24 mouse cellular contexts compared by ENCODE assay signal in the genomic region with DNA sequence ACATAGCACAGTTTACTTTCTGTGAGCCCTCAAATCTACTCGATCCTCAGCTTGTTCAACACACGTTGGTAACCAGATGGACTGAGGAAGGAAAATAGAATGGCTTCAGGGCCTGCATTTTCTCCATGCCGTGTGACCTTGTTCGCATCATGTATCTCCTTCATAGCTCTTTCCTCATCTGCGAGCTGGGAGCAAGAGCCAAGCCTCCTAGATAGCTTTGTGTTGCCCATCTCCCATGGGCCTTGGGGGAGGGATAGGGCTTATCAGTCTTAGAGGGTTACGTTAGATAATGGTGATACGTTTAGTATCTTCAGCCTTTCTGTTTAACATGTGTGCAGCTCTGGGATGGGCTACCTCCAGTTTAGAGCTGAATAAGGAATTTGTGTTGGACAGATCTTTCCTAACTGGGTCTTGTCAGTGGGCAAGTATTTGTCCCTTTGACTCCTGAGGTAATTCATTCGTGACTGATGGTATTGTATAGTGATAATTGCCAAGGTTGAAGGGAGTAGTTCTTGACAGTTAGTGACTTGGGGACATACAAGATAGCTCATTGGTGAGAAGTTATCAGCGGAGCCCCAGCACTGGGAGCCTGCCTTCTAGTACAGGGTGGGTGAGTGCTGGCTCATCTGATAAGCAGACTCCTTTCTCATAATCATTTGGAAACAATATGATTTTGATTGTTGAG.
DNase-seq lines count a peak whose midpoint lies in the region; ATAC-seq and TF ChIP-seq lines count a peak whose summit lies in the region.
"Had no signal": no experiment of that assay in that cellular context is flagged by ENCODE, and none has a peak within 500 bp of the region (broad histone marks: within the 10 kb centered on the region; RNA-seq: fewer than 3 reads in every experiment).

No protein-coding gene starts in this region.

- 47% methylated on average over 9 of the region's 9 CpGs for WGBS in heart, embryonic 12.5 days
- WGBS in heart, embryonic 11.5 days (ENCODE audit: insufficient replicate concordance) = 55% methylated on average over 9 of the region's 9 CpGs
- WGBS in liver, embryonic 15.5 days (ENCODE audit: insufficient replicate concordance) = 25% methylated on average over 9 of the region's 9 CpGs

- H3K9me3 ChIP-seq in heart, embryonic 12.5 days (replicated peaks) = no peaks in the 10 kb centered on the region
- H3K9me3 ChIP-seq in heart, embryonic 11.5 days (replicated peaks; ENCODE audit: control insufficient read depth, low read length) = no peaks in the 10 kb centered on the region
- H3K9me3 ChIP-seq in G1E (replicated peaks) = peaks cover 7% of the 10 kb centered on the region
- no peaks in the 10 kb centered on the region for H3K9me3 ChIP-seq in liver, embryonic 15.5 days (replicated peaks)
- H3K9me3 ChIP-seq: limb, embryonic 10.5 days had no signal

- TF ChIP-seq CTCF in G1E (IDR thresholded peaks at IDR 0.05; ENCODE audit: low read depth, low read length) = no peak

- H3K4me1 ChIP-seq in heart, embryonic 12.5 days (replicated peaks) = peaks cover 45% of the 10 kb centered on the region
- H3K4me1 ChIP-seq in heart, embryonic 11.5 days (ENCODE audit: control insufficient read depth, insufficient read depth, low read length) = peaks cover 34% of the 10 kb centered on the region
- peaks cover 77% of the 10 kb centered on the region for H3K4me1 ChIP-seq in G1E (ENCODE audit: insufficient read depth, low read depth, low read length)
- peaks cover 52% of the 10 kb centered on the region for H3K4me1 ChIP-seq in liver, embryonic 15.5 days (replicated peaks)

- no peak overlapping the region for H3K4me3 ChIP-seq in heart, embryonic 12.5 days
- no peak overlapping the region for H3K4me3 ChIP-seq in heart, embryonic 11.5 days (ENCODE audit: low read depth, low read length)
- H3K4me3 ChIP-seq in G1E (ENCODE audit: low read depth, low read length) = no peak overlapping the region; the same call in 1 of the 2 replicates
- H3K4me3 ChIP-seq in liver, embryonic 15.5 days (replicated peaks) = no peak overlapping the region
- H3K4me3 ChIP-seq: left cerebral cortex, adult 2 months; limb, embryonic 10.5 days; myocyte had no signal

- no peak for ATAC-seq in heart, embryonic 12.5 days (ENCODE audit: insufficient number of reproducible peaks, low FRiP score)
- ATAC-seq in heart, embryonic 11.5 days (replicated peaks; ENCODE audit: insufficient number of reproducible peaks, low FRiP score, low TSS enrichment) = no peak
- ATAC-seq in G1E (ENCODE audit: extremely low read depth, insufficient number of reproducible peaks, low FRiP score, poor library complexity, severe bottlenecking) = peak; percentile 93
- ATAC-seq in common myeloid progenitor, adult 5-6 weeks (replicated peaks; ENCODE audit: low read depth, poor library complexity, severe bottlenecking) = peak; percentile 76
- ATAC-seq in liver, embryonic 15.5 days (ENCODE audit: insufficient read depth) = peak; percentile 98
- ATAC-seq: activated CD4-positive, CD25-positive, alpha-beta regulatory T cell, adult 4 months; forebrain, embryonic 14.5 days; Patski had no signal

- H3K9ac ChIP-seq in heart, embryonic 12.5 days = no peak overlapping the region
- H3K9ac ChIP-seq in heart, embryonic 11.5 days (ENCODE audit: low read depth, low read length) = no peak overlapping the region; the same call in 1 of the 2 replicates
- no peak overlapping the region for H3K9ac ChIP-seq in liver, embryonic 15.5 days
- H3K9ac ChIP-seq: hindbrain, embryonic 14.5 days had no signal

- peak; percentile 53 for DNase-seq in G1E (ENCODE audit: low spot score)
- DNase-seq in lung, postnatal 36 days = no peak
- no peak for DNase-seq in cerebellum, postnatal 10 days
- DNase-seq in right cerebral cortex, postnatal 10 days (ENCODE audit: low spot score in 2 of 2) = no peak
- DNase-seq: adrenal gland, postnatal 25 days; cerebellum, postnatal 25 days; kidney, adult 18-20 months; kidney, postnatal 25 days; lung, adult 2 months; midbrain, embryonic 14.5 days; thymus, adult 18-20 months had no signal

- H3K36me3 ChIP-seq in heart, embryonic 12.5 days = peaks cover 8% of the 10 kb centered on the region
- no peaks in the 10 kb centered on the region for H3K36me3 ChIP-seq in heart, embryonic 11.5 days (ENCODE audit: control insufficient read depth, insufficient read depth, low read length)
- H3K36me3 ChIP-seq in G1E (replicated peaks) = no peaks in the 10 kb centered on the region
- H3K36me3 ChIP-seq in liver, embryonic 15.5 days (replicated peaks) = no peaks in the 10 kb centered on the region

- peak overlapping the region; percentile 13; the same call in 1 of the 2 replicates for H3K27ac ChIP-seq in heart, embryonic 12.5 days (ENCODE audit: poor library complexity, severe bottlenecking)
- H3K27ac ChIP-seq in heart, embryonic 11.5 days (ENCODE audit: low read depth, low read length) = no peak overlapping the region
- peak overlapping the region; percentile 15 for H3K27ac ChIP-seq in liver, embryonic 15.5 days (replicated peaks)
- H3K27ac ChIP-seq: hindbrain, embryonic 14.5 days; left cerebral cortex, adult 2 months; limb, embryonic 10.5 days; macrophage had no signal

- H3K4me2 ChIP-seq in heart, embryonic 12.5 days = no peak overlapping the region
- no peak overlapping the region for H3K4me2 ChIP-seq in heart, embryonic 11.5 days
- H3K4me2 ChIP-seq in liver, embryonic 15.5 days = peak overlapping the region; percentile 32; the same call in 1 of the 2 replicates
- H3K4me2 ChIP-seq: hindbrain, embryonic 14.5 days had no signal

- H3K27me3 ChIP-seq in heart, embryonic 12.5 days (replicated peaks) = no peaks in the 10 kb centered on the region
- no peaks in the 10 kb centered on the region for H3K27me3 ChIP-seq in heart, embryonic 11.5 days (ENCODE audit: control insufficient read depth, insufficient read depth, low read length)
- H3K27me3 ChIP-seq in G1E (ENCODE audit: insufficient read depth, low read length) = no peaks in the 10 kb centered on the region
- H3K27me3 ChIP-seq in liver, embryonic 15.5 days = no peaks in the 10 kb centered on the region
- H3K27me3 ChIP-seq: CH12.LX, Patski had no signal

Comparison
In these comparisons a context has a peak if more than half of its experiments do, and no peak if none do; other contexts are left out.
1. ATAC-seq: peak in G1E (single experiment), common myeloid progenitor, adult 5-6 weeks (single experiment) and liver, embryonic 15.5 days (single experiment); none in heart, embryonic 12.5 days (single experiment) and heart, embryonic 11.5 days (single experiment).